Mouse (Mus musculus): ENCODE measurements around the gene Chst14. TPM values are rescaled to one million over a fixed set of nuclear protein-coding genes. Genes with fewer than 3 reads are reported as not detected.

The Chst14 gene
- total RNA-seq, 2 experiments from 2014 or later, result 23.0 to 24.5 TPM

- no peak for DNase-seq (ENCODE audit: low spot score in 2 of 2)
These were observed 23.0 kb upstream of the Chst14 start for GRCm38 (mm10) chr2:118903333-118903741.

GRCm38 (mm10) chr2:118905433-118906117 lies 20.7 kb upstream of the Chst14 start:
- no peak for DNase-seq (ENCODE audit: low spot score in 2 of 2)

- no peak for DNase-seq (ENCODE audit: low spot score in 2 of 2)
These were observed 20.2 kb upstream of the Chst14 start for GRCm38 (mm10) chr2:118906118-118906492.

- DNase-seq (ENCODE audit: low spot score in 2 of 2), result no peak
These were observed 18.5 kb upstream of the Chst14 start for GRCm38 (mm10) chr2:118907781-118908180.

GRCm38 (mm10) chr2:118909151-118909550 lies 17.1 kb upstream of the Chst14 start:
- no peak for DNase-seq (ENCODE audit: low spot score in 2 of 2)

- DNase-seq (ENCODE audit: low spot score in 2 of 2), result no peak
These were observed 15.6 kb upstream of the Chst14 start for GRCm38 (mm10) chr2:118910605-118911278.

GRCm38 (mm10) chr2:118912706-118913105 lies 13.6 kb upstream of the Chst14 start:
- DNase-seq (ENCODE audit: low spot score in 2 of 2), result no peak

- DNase-seq (ENCODE audit: low spot score in 2 of 2), result no peak
These were observed 12.6 kb upstream of the Chst14 start for GRCm38 (mm10) chr2:118913551-118914276.

GRCm38 (mm10) chr2:118914685-118915084 lies 11.6 kb upstream of the Chst14 start:
- DNase-seq (ENCODE audit: low spot score in 2 of 2), result no peak

- no peak for DNase-seq (ENCODE audit: low spot score in 2 of 2)
These were observed 9.9 kb upstream of the Chst14 start for GRCm38 (mm10) chr2:118916436-118916835.

GRCm38 (mm10) chr2:118918543-118918942 lies 7.8 kb upstream of the Chst14 start:
- no peak for DNase-seq (ENCODE audit: low spot score in 2 of 2)

GRCm38 (mm10) chr2:118920428-118920827 lies 5.9 kb upstream of the Chst14 start:
- DNase-seq (ENCODE audit: low spot score in 2 of 2), result no peak

- no peak for DNase-seq (ENCODE audit: low spot score in 2 of 2)
These were observed 344 bp upstream of the Chst14 start for GRCm38 (mm10) chr2:118925952-118926351.

- no peak for DNase-seq (ENCODE audit: low spot score in 2 of 2)
These were observed 873 bp downstream of the Chst14 start for GRCm38 (mm10) chr2:118926998-118927739.

- no peak for DNase-seq (ENCODE audit: low spot score in 2 of 2)
These were observed 15.0 kb downstream of the Chst14 start for GRCm38 (mm10) chr2:118941341-118941740.

GRCm38 (mm10) chr2:118943232-118943631 lies 16.9 kb downstream of the Chst14 start:
- no peak for DNase-seq (ENCODE audit: low spot score in 2 of 2)

GRCm38 (mm10) chr2:118948818-118949217 lies 22.5 kb downstream of the Chst14 start:
- DNase-seq (ENCODE audit: low spot score in 2 of 2), result no peak

- no peak for DNase-seq (ENCODE audit: low spot score in 2 of 2)
These were observed 23.4 kb downstream of the Chst14 start for GRCm38 (mm10) chr2:118949699-118950098.

GRCm38 (mm10) chr2:118956497-118956896 lies 30.2 kb downstream of the Chst14 start:
- no peak for DNase-seq (ENCODE audit: low spot score in 2 of 2)

GRCm38 (mm10) chr2:118959644-118960043 lies 33.3 kb downstream of the Chst14 start:
- no peak for DNase-seq (ENCODE audit: low spot score in 2 of 2)

GRCm38 (mm10) chr2:118960413-118960812 lies 34.1 kb downstream of the Chst14 start:
- no peak for DNase-seq (ENCODE audit: low spot score in 2 of 2)
